Mouse (Mus musculus): ENCODE data around the gene Src.

DNA sequence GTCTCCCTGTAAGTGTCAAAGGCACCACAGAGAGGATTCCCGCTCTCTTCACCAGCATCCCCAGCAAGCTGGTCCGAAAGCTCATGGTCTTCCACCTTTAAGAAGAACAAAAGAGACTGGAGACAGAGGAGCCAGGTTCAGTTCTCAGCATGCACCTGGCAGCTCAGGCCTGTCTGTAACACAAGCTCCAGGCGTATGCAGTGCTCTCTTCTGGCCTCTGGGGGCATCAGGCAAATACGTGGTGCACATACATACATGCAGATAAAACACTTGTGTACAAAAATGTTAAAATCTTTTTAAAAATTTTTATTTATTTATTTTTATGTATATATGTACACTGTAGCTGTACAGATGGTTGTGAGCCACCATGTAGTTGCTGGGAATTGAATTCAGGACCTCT is 19.7 kb upstream of the Src start:
- TF ChIP-seq CTCF (IDR thresholded peaks at IDR 0.05; ENCODE audit: insufficient read depth, low read length) (0 out of 2 replicates have a peak, but pooled peaks have one; percentile 12), POLR2A (IDR thresholded peaks at IDR 0.05; ENCODE audit: borderline replicate concordance, extremely low read depth, low read depth, low read length) (no peak)
